Mouse (Mus musculus): ENCODE data around the gene Otop3.

Gene Otop3

DNA sequence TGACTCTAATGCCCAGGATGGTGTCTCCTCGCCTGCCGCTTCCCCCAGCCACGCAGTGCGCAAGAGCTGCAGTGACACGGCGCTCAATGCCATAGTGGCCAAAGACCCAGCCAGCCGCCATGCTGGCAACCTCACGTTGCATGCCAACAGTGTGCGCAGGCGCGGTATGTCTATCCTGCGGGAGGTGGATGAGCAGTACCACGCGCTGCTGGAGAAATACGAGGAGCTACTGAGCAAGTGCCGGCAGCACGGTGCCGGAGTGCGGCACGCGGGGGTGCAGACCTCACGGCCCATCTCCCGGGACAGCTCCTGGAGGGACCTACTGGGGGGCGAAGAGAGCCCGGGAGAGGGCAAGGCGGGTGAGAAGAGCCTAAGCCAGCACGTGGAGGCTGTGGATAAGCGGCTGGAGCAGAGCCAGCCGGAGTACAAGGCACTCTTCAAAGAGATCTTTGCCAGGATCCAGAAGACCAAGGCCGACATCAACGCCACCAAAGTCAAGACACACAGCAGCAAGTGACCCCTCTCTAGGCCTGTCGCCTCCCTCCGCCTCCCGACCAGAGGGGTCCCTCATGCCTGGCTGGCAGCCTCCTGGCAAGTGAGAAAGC, 59.3 kb downstream of the Otop3 start:
- in situ Hi-C loops (cut with MboI) = no loop called here

Data from mature B cell (primary cell).